ENCODE assay signal across 8 mouse cellular contexts in genomic region chr2:37703230-37703954, GRCm38 (mm10). TPM values are rescaled to one million over a fixed set of nuclear protein-coding genes. Genes with fewer than 3 reads are reported as not detected.
A peak's percentile ranks its signal among the peaks of the same experiment; 100 is the strongest.
DNase-seq lines count a peak whose midpoint lies in the region; ATAC-seq lines count a peak whose summit lies in the region.

Gene Strbp (minus strand): TSS chr2:37703859.

- peak within 1 kb of the TSS; percentile 88 for H3K4me2 ChIP-seq in intestine, embryonic 16.5 days (ENCODE audit: low read depth, low read length)

- peaks cover 12% of the 10 kb centered on the region for H3K4me1 ChIP-seq in intestine, embryonic 16.5 days (ENCODE audit: control insufficient read depth, insufficient read depth, low read length)
- H3K4me1 ChIP-seq in midbrain, embryonic 10.5 days: peaks cover 32% of the 10 kb centered on the region

- WGBS in intestine, embryonic 16.5 days: under 1% methylated on average over 97 of the region's 98 CpGs
- 1% methylated on average over 98 of the region's 98 CpGs for WGBS in midbrain, embryonic 10.5 days

- ATAC-seq in intestine, embryonic 16.5 days: peak; percentile 96

- H3K4me3 ChIP-seq in intestine, embryonic 16.5 days (ENCODE audit: low read length): peak within 1 kb of the TSS; percentile 98
- H3K4me3 ChIP-seq in midbrain, embryonic 10.5 days: peak within 1 kb of the TSS; percentile 77

- H3K27me3 ChIP-seq in intestine, embryonic 16.5 days (replicated peaks; ENCODE audit: control insufficient read depth, insufficient read depth, low read length): no peaks in the 10 kb centered on the region
- peaks cover 19% of the 10 kb centered on the region for H3K27me3 ChIP-seq in midbrain, embryonic 10.5 days (ENCODE audit: low read depth, poor library complexity, severe bottlenecking)

- peak; percentile 97 for DNase-seq in adrenal gland, postnatal 10 days
- DNase-seq in embryo, embryonic 9.5 days (ENCODE audit: extremely low spot score): peak; percentile 90
- peak; percentile 90 to 94 for DNase-seq in gastrocnemius, postnatal 4 days (ENCODE audit: low spot score in 2 of 2)
- DNase-seq in left cerebral cortex, postnatal 36 days (ENCODE audit: low spot score in 2 of 2): peak; percentile 91 to 97
- peak; percentile 90 for DNase-seq in midbrain, embryonic 10.5 days (ENCODE audit: low spot score)
- peak; percentile 90 to 91 for DNase-seq in right cerebral cortex, postnatal 36 days (ENCODE audit: low spot score in 2 of 2)
- DNase-seq in urinary bladder, postnatal 4 days (ENCODE audit: low spot score in 2 of 2): peak; percentile 91 to 93

- H3K27ac ChIP-seq in intestine, embryonic 16.5 days (ENCODE audit: low read length): peak within 1 kb of the TSS; percentile 94
- H3K27ac ChIP-seq in midbrain, embryonic 10.5 days (replicated peaks): peak within 1 kb of the TSS; percentile 96

- peak within 1 kb of the TSS; percentile 96 for H3K9ac ChIP-seq in intestine, embryonic 16.5 days (ENCODE audit: low read depth, low read length)

- H3K36me3 ChIP-seq in intestine, embryonic 16.5 days (ENCODE audit: control insufficient read depth, insufficient read depth, low read length): no peaks in the 10 kb centered on the region
- H3K36me3 ChIP-seq in midbrain, embryonic 10.5 days: peaks cover 8% of the 10 kb centered on the region

- H3K9me3 ChIP-seq in intestine, embryonic 16.5 days (ENCODE audit: control insufficient read depth, low read length): no peaks in the 10 kb centered on the region
- H3K9me3 ChIP-seq in midbrain, embryonic 10.5 days (replicated peaks): no peaks in the 10 kb centered on the region

- intact Hi-C loops in left cerebral cortex, postnatal 36 days (cut with DNase I): loop anchor here (2.0 to 5.0 kb wide), 2 partner anchors 34 to 67 kb away; no protein-coding TSS in a partner anchor

RNA-seq across cellular contexts. Expression of gene Strbp, which starts in this region (rescaled TPM):
- total RNA-seq in adrenal gland, postnatal 10 days (2021): 10 to 100 TPM; 33.9 to 38.9 TPM
- total RNA-seq in gastrocnemius, postnatal 4 days (2021): 10 to 100 TPM; 21.3 to 29.9 TPM
- polyA plus RNA-seq in intestine, embryonic 16.5 days (2015; fragmentation: Nextera tagmentation; extraction: Ambion mirVana): 27.5 and 28.3 TPM in 2 replicates
- total RNA-seq in left cerebral cortex, postnatal 36 days (2021): 100 to 1,000 TPM; 282 to 292 TPM
- polyA plus RNA-seq in midbrain, embryonic 10.5 days (2016; fragmentation: Nextera tagmentation; extraction: Ambion mirVana): 61.6 and 64.4 TPM in 2 replicates

Comparison
In these comparisons a context has a peak if more than half of its experiments do, and no peak if none do; other contexts are left out.
1. Peak in every context shown above with its lines: DNase-seq, ATAC-seq, H3K4me3 ChIP-seq and H3K27ac ChIP-seq.
2. RNA of gene Strbp (total RNA-seq): 282 to 292 TPM in left cerebral cortex, postnatal 36 days; 33.9 to 38.9 TPM in adrenal gland, postnatal 10 days and 21.3 to 29.9 TPM in gastrocnemius, postnatal 4 days; every median in the first group is over 4 times any median in the second.